Mouse (Mus musculus): ENCODE results near the gene Arhgef10l. TPM values are rescaled to one million over a fixed set of nuclear protein-coding genes. Genes with fewer than 3 reads are reported as not detected.

Arhgef10l gene
- polyA plus RNA-seq, 1 experiment from 2014 or later: 5.4 TPM

GRCm38 (mm10) chr4:140499571-140499970 lies 166.2 kb downstream of the Arhgef10l start:
- Histone ChIP-seq H3K4me1 (replicated peaks; ENCODE audit: control insufficient read depth, insufficient read depth, low read length) (no peaks in the 10 kb centered on the region), H3K4me2 (replicated peaks; ENCODE audit: low read depth) (no peak overlapping the region), H3K27ac (ENCODE audit: low read depth, low read length) (no peak overlapping the region), H3K36me3 (ENCODE audit: control insufficient read depth, insufficient read depth) (no peaks in the 10 kb centered on the region), H3K4me3 (ENCODE audit: low read depth, low read length) (no peak overlapping the region), H3K9me3 (ENCODE audit: control insufficient read depth) (no peaks in the 10 kb centered on the region), H3K9ac (ENCODE audit: low read depth, low read length) (no peak overlapping the region), H3K27me3 (replicated peaks; ENCODE audit: control insufficient read depth, insufficient read depth, low read length) (no peaks in the 10 kb centered on the region; the same call in 1 of the 2 replicates)
- ATAC-seq: no peak
- 75% methylated on average over 6 of the region's 6 CpGs for WGBS
- peak; percentile 38 for TF ChIP-seq CTCF (IDR thresholded peaks at IDR 0.05; ENCODE audit: low read depth)

- WGBS: 59% methylated on average over 20 of the region's 20 CpGs
- Histone ChIP-seq H3K9me3 (ENCODE audit: control insufficient read depth) (no peaks in the 10 kb centered on the region), H3K9ac (ENCODE audit: low read depth, low read length) (no peak overlapping the region), H3K27ac (ENCODE audit: low read depth, low read length) (no peak overlapping the region), H3K4me1 (replicated peaks; ENCODE audit: control insufficient read depth, insufficient read depth, low read length) (no peaks in the 10 kb centered on the region), H3K36me3 (ENCODE audit: control insufficient read depth, insufficient read depth) (no peaks in the 10 kb centered on the region), H3K27me3 (replicated peaks; ENCODE audit: control insufficient read depth, insufficient read depth, low read length) (no peaks in the 10 kb centered on the region), H3K4me2 (replicated peaks; ENCODE audit: low read depth) (no peak overlapping the region), H3K4me3 (ENCODE audit: low read depth, low read length) (no peak overlapping the region)
- no peak for ATAC-seq
- no peak for TF ChIP-seq CTCF (IDR thresholded peaks at IDR 0.05; ENCODE audit: low read depth)
Observed at GRCm38 (mm10) chr4:140497169-140497568, 168.6 kb downstream of the Arhgef10l start.

GRCm38 (mm10) chr4:140491555-140491954 lies 174.3 kb downstream of the Arhgef10l start:
- WGBS: 47% methylated on average over 5 of the region's 5 CpGs
- no peak overlapping the region for H3K4me3 ChIP-seq (ENCODE audit: low read depth, low read length)
- no peaks in the 10 kb centered on the region for H3K9me3 ChIP-seq (ENCODE audit: control insufficient read depth)
- no peaks in the 10 kb centered on the region for H3K36me3 ChIP-seq (ENCODE audit: control insufficient read depth, insufficient read depth)
- H3K27ac ChIP-seq (ENCODE audit: low read depth, low read length): no peak overlapping the region
- no peaks in the 10 kb centered on the region for H3K4me1 ChIP-seq (replicated peaks; ENCODE audit: control insufficient read depth, insufficient read depth, low read length)
- no peaks in the 10 kb centered on the region for H3K27me3 ChIP-seq (replicated peaks; ENCODE audit: control insufficient read depth, insufficient read depth, low read length)
- TF ChIP-seq CTCF (IDR thresholded peaks at IDR 0.05; ENCODE audit: low read depth): peak; percentile 32; the same call in 1 of the 2 replicates
- ATAC-seq: no peak
- no peak overlapping the region for H3K9ac ChIP-seq (ENCODE audit: low read depth, low read length)
- H3K4me2 ChIP-seq (replicated peaks; ENCODE audit: low read depth): no peak overlapping the region

DNA sequence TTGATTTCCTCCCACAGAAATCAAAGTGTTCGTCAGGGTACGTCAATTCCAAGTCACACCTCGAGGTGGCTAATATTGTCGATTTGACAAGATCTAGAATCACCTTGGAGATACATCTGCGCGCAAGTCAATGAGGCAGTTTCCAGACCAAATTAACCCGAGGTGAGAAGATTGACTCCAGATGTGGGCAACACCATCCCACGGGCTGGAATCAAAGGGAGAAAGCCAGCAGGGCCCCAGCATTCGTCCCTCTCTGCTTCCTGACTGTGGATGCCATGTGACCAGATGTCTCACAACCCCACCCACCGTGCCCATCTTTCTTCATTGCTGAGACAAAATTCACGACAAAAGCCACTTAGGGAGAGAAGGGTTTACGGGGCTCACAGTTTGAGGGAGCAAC lies 180.4 kb downstream of the Arhgef10l start:
- TF ChIP-seq CTCF (IDR thresholded peaks at IDR 0.05; ENCODE audit: low read depth): no peak
- Histone ChIP-seq H3K4me3 (ENCODE audit: low read depth, low read length) (no peak overlapping the region), H3K9ac (ENCODE audit: low read depth, low read length) (no peak overlapping the region), H3K9me3 (ENCODE audit: control insufficient read depth) (no peaks in the 10 kb centered on the region), H3K4me1 (replicated peaks; ENCODE audit: control insufficient read depth, insufficient read depth, low read length) (no peaks in the 10 kb centered on the region), H3K4me2 (replicated peaks; ENCODE audit: low read depth) (no peak overlapping the region), H3K27ac (ENCODE audit: low read depth, low read length) (no peak overlapping the region), H3K36me3 (ENCODE audit: control insufficient read depth, insufficient read depth) (no peaks in the 10 kb centered on the region), H3K27me3 (replicated peaks; ENCODE audit: control insufficient read depth, insufficient read depth, low read length) (no peaks in the 10 kb centered on the region)
- no peak for ATAC-seq
- WGBS: 63% methylated on average over 12 of the region's 12 CpGs

- Histone ChIP-seq H3K27me3 (replicated peaks; ENCODE audit: control insufficient read depth, insufficient read depth, low read length) (no peaks in the 10 kb centered on the region), H3K9me3 (ENCODE audit: control insufficient read depth) (no peaks in the 10 kb centered on the region), H3K4me1 (replicated peaks; ENCODE audit: control insufficient read depth, insufficient read depth, low read length) (no peaks in the 10 kb centered on the region), H3K36me3 (ENCODE audit: control insufficient read depth, insufficient read depth) (no peaks in the 10 kb centered on the region), H3K9ac (ENCODE audit: low read depth, low read length) (no peak overlapping the region), H3K4me3 (ENCODE audit: low read depth, low read length) (no peak overlapping the region), H3K4me2 (replicated peaks; ENCODE audit: low read depth) (no peak overlapping the region), H3K27ac (ENCODE audit: low read depth, low read length) (no peak overlapping the region)
- ATAC-seq: no peak
- 78% methylated on average over 11 of the region's 11 CpGs for WGBS
- no peak for TF ChIP-seq CTCF (IDR thresholded peaks at IDR 0.05; ENCODE audit: low read depth)
Observed at GRCm38 (mm10) chr4:140483134-140483533, 182.7 kb downstream of the Arhgef10l start.

- no peak overlapping the region for H3K9ac ChIP-seq (ENCODE audit: low read depth, low read length)
- ATAC-seq: no peak
- no peaks in the 10 kb centered on the region for H3K36me3 ChIP-seq (ENCODE audit: control insufficient read depth, insufficient read depth)
- WGBS: 20% methylated on average over 15 of the region's 15 CpGs
- H3K4me1 ChIP-seq (replicated peaks; ENCODE audit: control insufficient read depth, insufficient read depth, low read length): no peaks in the 10 kb centered on the region
- H3K9me3 ChIP-seq (ENCODE audit: control insufficient read depth): no peaks in the 10 kb centered on the region
- no peak overlapping the region for H3K27ac ChIP-seq (ENCODE audit: low read depth, low read length)
- H3K4me3 ChIP-seq (ENCODE audit: low read depth, low read length): no peak overlapping the region
- no peaks in the 10 kb centered on the region for H3K27me3 ChIP-seq (replicated peaks; ENCODE audit: control insufficient read depth, insufficient read depth, low read length)
- TF ChIP-seq CTCF (IDR thresholded peaks at IDR 0.05; ENCODE audit: low read depth): no peak
- H3K4me2 ChIP-seq (replicated peaks; ENCODE audit: low read depth): no peak overlapping the region
Observed at GRCm38 (mm10) chr4:140480369-140481067, 185.3 kb downstream of the Arhgef10l start.
